Mouse (Mus musculus) liver, postnatal 0 days (tissue): ENCODE measurements around the gene Inip. TPM values are rescaled to one million over a fixed set of nuclear protein-coding genes. Genes with fewer than 3 reads are reported as not detected.

Experiments used
- ATAC-seq: fragments of 200-750 bp; cut with Nextera tagmentation; 2 replicates; pipeline ENCODE4 v1.8.0; 2017; ENCODE audit warnings: mild to moderate bottlenecking, moderate library complexity
- DNase-seq: peaks from one replicate; pipeline ENCODE4 v3.0.0-alpha.2; 2016
- H3K27ac ChIP-seq: fragments of 300-500 bp; sonication (generic); 2 replicates; pipeline ENCODE4 v1.5.1; 2014; ENCODE audit warnings: antibody characterized with exemption, moderate library complexity, mild to moderate bottlenecking, low read depth
- H3K27me3 ChIP-seq: fragments of 300-500 bp; sonication (generic); 2 replicates; pipeline ENCODE4 v1.6.1; 2014; ENCODE audit warnings: low read length, control low read depth, mixed read lengths; ENCODE audit not compliant: insufficient read depth
- H3K36me3 ChIP-seq: fragments of 300-500 bp; sonication (generic); replicated peaks from 2 replicates; pipeline ENCODE4 v1.6.1; 2014; ENCODE audit warnings: mild to moderate bottlenecking, control low read depth, low read length, moderate library complexity, mixed read lengths; ENCODE audit not compliant: insufficient read depth
- H3K4me1 ChIP-seq: fragments of 300-500 bp; sonication (generic); 2 replicates; pipeline ENCODE4 v1.6.1; 2014; ENCODE audit warnings: antibody characterized with exemption, mild to moderate bottlenecking, control low read depth; ENCODE audit not compliant: insufficient read depth
- H3K4me2 ChIP-seq: fragments of 300-500 bp; sonication (generic); 2 replicates; pipeline ENCODE4 v1.6.1; 2014; ENCODE audit warnings: low read depth, mild to moderate bottlenecking, low read length, moderate library complexity, mixed read lengths
- H3K4me3 ChIP-seq: fragments of 300-500 bp; sonication (generic); 2 replicates; pipeline ENCODE4 v1.5.1; 2014; ENCODE audit warnings: low read depth, low read length
- H3K9ac ChIP-seq: fragments of 300-500 bp; sonication (generic); replicated peaks from 2 replicates; pipeline ENCODE4 v1.6.1; 2014; ENCODE audit warnings: mild to moderate bottlenecking, moderate library complexity
- H3K9me3 ChIP-seq: fragments of 300-500 bp; sonication (generic); 2 replicates; pipeline ENCODE4 v1.6.1; 2016; ENCODE audit warnings: mild to moderate bottlenecking, control low read depth, low read length, mixed read lengths
- CTCF ChIP-seq: sonication (generic); IDR thresholded peaks from 2 replicates; pipeline ENCODE4 v1.5.1; 2016; ENCODE audit warnings: antibody characterized with exemption, low read depth
- EP300 ChIP-seq: IDR thresholded peaks from 2 replicates; pipeline ENCODE4 v1.6.1; 2016; ENCODE audit warnings: antibody characterized with exemption, low read depth, mild to moderate bottlenecking
- WGBS: fragments of 180-500 bp; shearing (Covaris S2); extraction: QIAGEN DNeasy Blood & Tissue Kit; methylation state at CpG from one replicate; pipeline ENCODE4 v1.1.7; 2014; ENCODE audit not compliant: insufficient replicate concordance; 5-methylcytosine and 5-hydroxymethylcytosine counted together
- polyA plus RNA-seq: library from polyadenylated mRNA; unstranded; fragments of >200 nt; fragmentation: Nextera tagmentation; extraction: Ambion mirVana; gene quantifications from 2 replicates; pipeline ENCODE4 v1.2.1, GENCODE M21; 2015

The Inip gene
- polyA plus RNA-seq, 1 experiment from 2014 or later = 12.6 TPM

GRCm38 (mm10) chr4:59787126-59787525 lies 14.3 kb downstream of the Inip start:
- peaks cover 5% of the 10 kb centered on the region; the same call in 1 of the 2 replicates for H3K4me1 ChIP-seq
- 62% methylated on average over 6 of the region's 6 CpGs for WGBS
- DNase-seq (no peak), ATAC-seq (no peak)
- H3K27ac ChIP-seq = no peak overlapping the region
- no peak overlapping the region for H3K4me2 ChIP-seq
- no peak overlapping the region for H3K4me3 ChIP-seq
- no peak overlapping the region for H3K9ac ChIP-seq
- H3K9me3 ChIP-seq = no peaks in the 10 kb centered on the region
- H3K27me3 ChIP-seq = no peaks in the 10 kb centered on the region
- H3K36me3 ChIP-seq = no peaks in the 10 kb centered on the region
- no peak for TF ChIP-seq EP300
- no peak for TF ChIP-seq CTCF

DNA sequence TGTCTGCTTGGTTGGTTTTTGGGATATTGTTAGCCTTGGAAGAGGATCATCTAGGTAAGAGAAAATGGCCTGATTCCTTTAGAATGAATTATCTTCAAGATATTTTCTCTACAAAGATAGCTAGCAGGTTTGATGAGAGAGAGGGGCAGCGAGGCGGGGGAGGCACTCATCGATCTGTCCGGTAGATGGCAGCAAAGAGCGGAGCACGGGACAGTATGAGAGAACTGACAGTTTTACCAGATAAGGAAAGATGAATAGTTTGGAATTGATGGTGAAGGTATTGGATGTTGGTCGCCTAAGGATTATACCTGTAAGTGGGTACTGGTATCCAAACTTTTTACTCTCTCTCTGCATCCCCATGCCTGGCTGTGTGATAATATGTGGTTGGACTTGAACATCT lies 14.7 kb downstream of the Inip start:
- Histone ChIP-seq H3K4me2 (no peak overlapping the region), H3K4me1 (peaks cover 5% of the 10 kb centered on the region; the same call in 1 of the 2 replicates), H3K27ac (no peak overlapping the region), H3K4me3 (no peak overlapping the region), H3K27me3 (no peaks in the 10 kb centered on the region), H3K9me3 (no peaks in the 10 kb centered on the region), H3K36me3 (no peaks in the 10 kb centered on the region), H3K9ac (no peak overlapping the region)
- ATAC-seq (no peak), DNase-seq (peak; percentile 84)
- TF ChIP-seq CTCF (peak; percentile 98), EP300 (no peak)
- 1% methylated on average over 7 of the region's 7 CpGs for WGBS

- Histone ChIP-seq H3K9ac (no peak overlapping the region), H3K36me3 (no peaks in the 10 kb centered on the region), H3K4me3 (no peak overlapping the region), H3K27ac (no peak overlapping the region), H3K4me2 (no peak overlapping the region), H3K4me1 (peaks cover 5% of the 10 kb centered on the region; the same call in 1 of the 2 replicates), H3K27me3 (no peaks in the 10 kb centered on the region), H3K9me3 (no peaks in the 10 kb centered on the region)
- 40% methylated on average over 2 of the region's 2 CpGs for WGBS
- TF ChIP-seq CTCF (no peak), EP300 (no peak)
- DNase-seq = no peak
- no peak for ATAC-seq
Observed at GRCm38 (mm10) chr4:59785412-59785811, 16.0 kb downstream of the Inip start.

GRCm38 (mm10) chr4:59783685-59784279 lies 17.6 kb downstream of the Inip start:
- H3K4me1 ChIP-seq = peaks cover 5% of the 10 kb centered on the region; the same call in 1 of the 2 replicates
- no peaks in the 10 kb centered on the region for H3K27me3 ChIP-seq

GRCm38 (mm10) chr4:59782853-59783684 lies 18.3 kb downstream of the Inip start:
- peak; percentile 35 for ATAC-seq
- Histone ChIP-seq H3K4me1 (peaks cover 5% of the 10 kb centered on the region; the same call in 1 of the 2 replicates), H3K4me3 (peak overlapping the region; percentile 99), H3K36me3 (no peaks in the 10 kb centered on the region; the same call in 1 of the 2 replicates), H3K27me3 (no peaks in the 10 kb centered on the region), H3K4me2 (peak overlapping the region; percentile 97), H3K9me3 (no peaks in the 10 kb centered on the region), H3K27ac (peak overlapping the region; percentile 66), H3K9ac (peak overlapping the region; percentile 80)
- under 1% methylated on average over 47 of the region's 47 CpGs for WGBS
- DNase-seq = no peak
- TF ChIP-seq EP300 = no peak

More at GRCm38 (mm10) chr4:59783685-59784279, 17.6 kb downstream of the Inip start:
- H3K4me3 ChIP-seq = peak overlapping the region; percentile 99
- H3K36me3 ChIP-seq = no peaks in the 10 kb centered on the region; the same call in 1 of the 2 replicates
- peak; percentile 97 for DNase-seq
- ATAC-seq = peak; percentile 97
- no peaks in the 10 kb centered on the region for H3K9me3 ChIP-seq
- no peak for TF ChIP-seq CTCF
- TF ChIP-seq EP300 = no peak
- 3% methylated on average over 36 of the region's 36 CpGs for WGBS
- H3K27ac ChIP-seq = peak overlapping the region; percentile 66
- peak overlapping the region; percentile 80 for H3K9ac ChIP-seq
- H3K4me2 ChIP-seq = peak overlapping the region; percentile 97

DNA sequence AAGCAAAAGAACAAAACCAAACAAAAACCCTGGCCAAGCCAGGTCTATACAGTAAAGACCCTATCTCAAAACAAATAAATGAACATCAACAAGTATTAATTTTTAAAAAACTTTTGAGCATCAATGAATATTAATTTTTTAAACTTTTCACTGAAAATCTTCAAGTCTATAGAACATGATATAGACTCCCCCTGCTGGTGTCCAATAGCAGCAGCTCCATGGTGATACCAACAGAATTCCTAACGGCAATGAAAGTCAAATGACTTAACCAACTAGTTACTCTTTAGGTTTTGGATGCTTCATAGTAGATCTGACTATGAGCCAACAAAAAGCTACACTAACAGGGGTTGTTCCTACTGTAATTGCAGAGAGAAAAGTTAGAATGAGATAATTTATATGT lies 20.8 kb downstream of the Inip start:
- Histone ChIP-seq H3K4me2 (no peak overlapping the region), H3K9me3 (no peaks in the 10 kb centered on the region), H3K27me3 (no peaks in the 10 kb centered on the region), H3K4me1 (peaks cover 5% of the 10 kb centered on the region; the same call in 1 of the 2 replicates), H3K36me3 (peaks cover 5% of the 10 kb centered on the region; the same call in 1 of the 2 replicates), H3K4me3 (no peak overlapping the region), H3K9ac (no peak overlapping the region), H3K27ac (no peak overlapping the region)
- ATAC-seq = no peak
- WGBS = 24% methylated on average over 1 of the region's 1 CpGs
- TF ChIP-seq CTCF (peak; percentile 67), EP300 (no peak)
- no peak for DNase-seq
